Mouse (Mus musculus): ENCODE results near the gene Fyn.

DNA sequence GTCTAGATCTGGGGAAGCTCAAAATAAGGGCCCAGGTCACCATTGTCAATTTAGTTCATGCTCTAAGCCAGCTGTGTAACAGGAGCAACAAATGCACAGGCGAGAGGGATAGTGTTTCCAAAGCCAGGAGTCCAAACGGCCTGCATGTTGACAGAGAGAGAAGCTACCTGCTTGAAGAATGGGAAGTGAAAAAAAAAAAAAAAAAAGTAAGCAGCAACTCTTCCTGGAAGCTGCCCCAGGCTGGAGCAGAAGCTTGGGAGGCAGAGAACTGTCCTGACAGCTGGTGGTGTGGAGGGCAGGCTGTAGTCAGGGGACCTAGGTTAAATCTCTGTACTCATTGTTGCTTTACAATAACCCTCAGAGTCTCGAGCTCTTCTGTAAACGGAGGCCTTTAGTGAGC lies 86.7 kb downstream of the Fyn start:
- no peak for TF ChIP-seq CTCF (IDR thresholded peaks at IDR 0.05; ENCODE audit: low read depth, low read length)
- no peak for TF ChIP-seq POLR2A (IDR thresholded peaks at IDR 0.05; ENCODE audit: borderline replicate concordance, low read depth, low read length)

Data from bone marrow macrophage, adult 2 months (primary cell).